Mouse (Mus musculus): ENCODE results near the gene Ppih. TPM values are rescaled to one million over a fixed set of nuclear protein-coding genes. Genes with fewer than 3 reads are reported as not detected.

The Ppih gene
- polyA plus RNA-seq, 1 experiment from 2014 or later: 28.4 TPM

DNA sequence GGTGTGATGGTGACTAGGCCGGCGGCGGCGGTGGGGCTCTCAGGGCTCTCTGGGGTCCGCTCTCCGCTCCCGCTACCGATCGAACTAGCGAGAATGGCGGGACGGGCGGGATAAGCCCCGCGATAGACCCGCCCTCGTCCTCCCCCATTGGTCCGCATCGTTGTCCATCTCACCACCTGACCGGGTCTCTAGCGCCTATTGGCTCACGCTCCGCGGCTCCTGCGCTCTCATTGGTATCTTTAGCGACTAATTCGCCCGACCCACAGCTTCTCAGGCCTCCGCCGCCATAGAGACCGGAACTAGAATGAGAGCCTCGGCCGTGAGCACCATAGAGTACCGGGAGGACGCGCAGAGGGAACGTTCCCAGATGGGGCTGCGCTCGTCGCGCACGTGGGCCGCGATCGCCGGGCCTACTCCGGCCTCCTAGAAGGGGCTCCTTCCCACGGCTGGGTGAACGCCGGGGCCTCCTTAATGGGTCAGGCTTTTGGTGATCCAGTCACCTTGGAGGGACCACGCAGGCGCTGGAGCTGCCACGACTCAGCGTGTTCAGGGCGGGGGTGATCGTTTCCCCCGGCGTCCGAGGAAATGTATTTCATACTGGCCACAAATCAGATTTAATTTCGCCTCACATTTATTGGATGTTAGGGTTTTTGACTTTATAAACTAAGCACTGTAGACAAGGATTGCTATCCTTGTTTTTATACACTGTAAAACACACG lies 25.8 kb downstream of the Ppih start, which contains the start of gene Ybx1:
TSS of gene Ybx1 (minus strand) at position 190 of the 719 bp plus-strand sequence.
- peak within 1 kb of the TSS; percentile 97 for H3K4me2 ChIP-seq (ENCODE audit: low read depth, low read length)
- WGBS (ENCODE audit: insufficient replicate concordance): under 1% methylated on average over 56 of the region's 61 CpGs
- peak within 1 kb of the TSS; percentile 85 for H3K9ac ChIP-seq (replicated peaks)
- peak within 1 kb of the TSS; percentile 81 for H3K27ac ChIP-seq (ENCODE audit: low read depth)
- peak; percentile 99 for ATAC-seq
- peak; percentile 99 for DNase-seq
- H3K27me3 ChIP-seq (ENCODE audit: insufficient read depth, low read length): no peaks in the 10 kb centered on the region
- H3K36me3 ChIP-seq (replicated peaks; ENCODE audit: insufficient read depth, low read length): peaks cover 6% of the 10 kb centered on the region
- H3K9me3 ChIP-seq (ENCODE audit: low read length): no peaks in the 10 kb centered on the region
- peaks cover 15% of the 10 kb centered on the region for H3K4me1 ChIP-seq (ENCODE audit: insufficient read depth)
- TF ChIP-seq EP300 (IDR thresholded peaks at IDR 0.05; ENCODE audit: low read depth) (peak; percentile 26; the same call in 1 of the 2 replicates), CTCF (IDR thresholded peaks at IDR 0.05; ENCODE audit: low read depth) (no peak)
- peak within 1 kb of the TSS; percentile 88 for H3K4me3 ChIP-seq (ENCODE audit: low read depth, low read length)

GRCm38 (mm10) chr4:119293574-119294258 lies 26.6 kb downstream of the Ppih start:
- H3K27me3 ChIP-seq (ENCODE audit: insufficient read depth, low read length): no peaks in the 10 kb centered on the region
- peak overlapping the region; percentile 97 for H3K4me2 ChIP-seq (ENCODE audit: low read depth, low read length)
- TF ChIP-seq CTCF (IDR thresholded peaks at IDR 0.05; ENCODE audit: low read depth) (no peak), EP300 (IDR thresholded peaks at IDR 0.05; ENCODE audit: low read depth) (no peak)
- H3K9ac ChIP-seq (replicated peaks): peak overlapping the region; percentile 85
- H3K4me1 ChIP-seq (ENCODE audit: insufficient read depth): peaks cover 15% of the 10 kb centered on the region
- peak overlapping the region; percentile 81 for H3K27ac ChIP-seq (ENCODE audit: low read depth)
- no peaks in the 10 kb centered on the region for H3K9me3 ChIP-seq (ENCODE audit: low read length)
- WGBS (ENCODE audit: insufficient replicate concordance): under 1% methylated on average over 43 of the region's 80 CpGs
- peak overlapping the region; percentile 88 for H3K4me3 ChIP-seq (ENCODE audit: low read depth, low read length)
- peak; percentile 66 for DNase-seq
- peak; percentile 32 for ATAC-seq
- H3K36me3 ChIP-seq (replicated peaks; ENCODE audit: insufficient read depth, low read length): peaks cover 6% of the 10 kb centered on the region

DNA sequence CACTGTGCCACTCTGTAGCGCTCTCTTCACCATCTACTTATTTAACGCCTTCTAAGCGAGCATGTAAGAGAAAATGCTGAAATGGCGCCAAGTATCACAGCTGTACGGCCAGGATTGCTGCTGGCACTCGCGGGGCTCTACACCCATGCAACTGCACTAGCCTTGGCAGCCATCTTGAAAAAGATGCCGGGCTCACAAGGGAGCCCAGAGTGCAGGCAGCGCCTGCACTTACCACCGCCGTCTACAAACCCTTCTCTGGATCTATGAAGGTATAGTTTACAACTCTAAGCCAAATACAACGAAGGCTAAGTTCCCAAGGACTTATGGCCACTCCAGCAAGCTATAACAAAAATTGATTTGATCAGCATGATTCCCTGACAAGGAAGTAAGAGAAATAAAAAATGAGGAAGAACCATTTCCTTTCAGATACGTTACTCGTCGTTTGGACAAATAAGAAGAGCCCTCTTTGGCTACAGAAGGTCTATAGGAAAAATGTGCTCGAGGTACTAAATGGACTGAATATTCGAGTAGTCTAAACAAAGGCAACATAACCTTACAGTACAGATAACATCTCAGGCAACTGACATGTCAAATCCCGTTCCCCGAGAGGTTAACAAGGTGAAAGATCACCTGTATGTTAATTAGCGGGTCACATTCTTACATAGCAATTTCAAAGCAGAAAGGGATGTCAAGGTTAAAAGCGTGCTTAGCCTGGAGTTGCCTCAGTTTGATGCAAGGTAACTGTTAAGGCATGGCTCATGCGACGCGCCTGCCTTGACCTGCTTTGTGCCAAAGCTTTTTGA lies 27.4 kb downstream of the Ppih start:
- peak overlapping the region; percentile 85 for H3K9ac ChIP-seq (replicated peaks)
- peak; percentile 64 for DNase-seq
- peak overlapping the region; percentile 97 for H3K4me2 ChIP-seq (ENCODE audit: low read depth, low read length)
- H3K4me3 ChIP-seq (ENCODE audit: low read depth, low read length): peak overlapping the region; percentile 88
- no peaks in the 10 kb centered on the region for H3K27me3 ChIP-seq (ENCODE audit: insufficient read depth, low read length)
- WGBS (ENCODE audit: insufficient replicate concordance): under 1% methylated on average over 24 of the region's 24 CpGs
- peaks cover 6% of the 10 kb centered on the region for H3K36me3 ChIP-seq (replicated peaks; ENCODE audit: insufficient read depth, low read length)
- peaks cover 15% of the 10 kb centered on the region for H3K4me1 ChIP-seq (ENCODE audit: insufficient read depth)
- peak; percentile 25; the same call in 1 of the 2 replicates for TF ChIP-seq EP300 (IDR thresholded peaks at IDR 0.05; ENCODE audit: low read depth)
- TF ChIP-seq CTCF (IDR thresholded peaks at IDR 0.05; ENCODE audit: low read depth): no peak
- H3K9me3 ChIP-seq (ENCODE audit: low read length): no peaks in the 10 kb centered on the region
- H3K27ac ChIP-seq (ENCODE audit: low read depth): peak overlapping the region; percentile 81
- ATAC-seq: no peak

GRCm38 (mm10) chr4:119291921-119292320 lies 28.4 kb downstream of the Ppih start:
- Histone ChIP-seq H3K9me3 (ENCODE audit: low read length) (no peaks in the 10 kb centered on the region), H3K4me1 (ENCODE audit: insufficient read depth) (peaks cover 17% of the 10 kb centered on the region), H3K9ac (replicated peaks) (peak overlapping the region; percentile 85), H3K36me3 (replicated peaks; ENCODE audit: insufficient read depth, low read length) (peaks cover 9% of the 10 kb centered on the region), H3K27ac (ENCODE audit: low read depth) (no peak overlapping the region), H3K27me3 (ENCODE audit: insufficient read depth, low read length) (no peaks in the 10 kb centered on the region), H3K4me2 (ENCODE audit: low read depth, low read length) (peak overlapping the region; percentile 97), H3K4me3 (ENCODE audit: low read depth, low read length) (peak overlapping the region; percentile 88)
- no peak for TF ChIP-seq CTCF (IDR thresholded peaks at IDR 0.05; ENCODE audit: low read depth)
- TF ChIP-seq EP300 (IDR thresholded peaks at IDR 0.05; ENCODE audit: low read depth): no peak
- no peak for DNase-seq
- WGBS (ENCODE audit: insufficient replicate concordance): 84% methylated on average over 1 of the region's 1 CpGs
- no peak for ATAC-seq

DNA sequence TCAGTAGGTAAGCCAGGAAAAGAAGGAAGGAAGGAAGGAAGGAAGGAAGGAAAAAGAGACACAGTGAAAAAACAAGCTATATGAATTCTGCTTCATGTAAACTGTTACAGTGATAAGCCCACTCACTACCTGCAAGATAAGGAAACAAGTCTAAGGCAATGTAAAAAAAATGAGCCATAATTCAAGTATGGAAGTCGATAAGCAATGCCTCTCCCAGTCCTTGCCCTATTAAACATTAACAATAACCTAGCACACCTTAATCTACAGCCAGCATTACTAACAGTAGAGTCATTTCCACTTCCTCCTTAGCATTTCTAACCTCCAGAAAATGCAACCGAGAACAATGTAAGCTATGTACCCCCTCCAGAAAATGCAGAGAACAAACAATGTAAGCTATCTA lies 35.0 kb downstream of the Ppih start:
- Histone ChIP-seq H3K36me3 (replicated peaks; ENCODE audit: insufficient read depth, low read length) (peaks cover 51% of the 10 kb centered on the region), H3K9ac (replicated peaks) (no peak overlapping the region), H3K9me3 (ENCODE audit: low read length) (no peaks in the 10 kb centered on the region), H3K27ac (ENCODE audit: low read depth) (peak overlapping the region; percentile 31; the same call in 1 of the 2 replicates), H3K4me2 (ENCODE audit: low read depth, low read length) (no peak overlapping the region; the same call in 1 of the 2 replicates), H3K4me1 (ENCODE audit: insufficient read depth) (peaks cover 20% of the 10 kb centered on the region), H3K27me3 (ENCODE audit: insufficient read depth, low read length) (no peaks in the 10 kb centered on the region), H3K4me3 (ENCODE audit: low read depth, low read length) (no peak overlapping the region)
- 36% methylated on average over 2 of the region's 2 CpGs for WGBS (ENCODE audit: insufficient replicate concordance)
- TF ChIP-seq EP300 (IDR thresholded peaks at IDR 0.05; ENCODE audit: low read depth) (peak; percentile 56), CTCF (IDR thresholded peaks at IDR 0.05; ENCODE audit: low read depth) (no peak)
- DNase-seq: no peak
- ATAC-seq: no peak
